Mouse (Mus musculus): ENCODE data around the gene Fbxo17.

GRCm38 (mm10) chr7:28724613-28725012 is 8.0 kb downstream of the Fbxo17 start:
- TF ChIP-seq CTCF (IDR thresholded peaks at IDR 0.05; ENCODE audit: extremely low read depth, insufficient read depth, low read length) (no peak), POLR2A (IDR thresholded peaks at IDR 0.05; ENCODE audit: extremely low read depth, insufficient read depth, low read length) (no peak)
